Mouse (Mus musculus) left cerebral cortex, postnatal 10 days (tissue): Measurements from ENCODE around the gene Lrrc46. TPM values are rescaled to one million over a fixed set of nuclear protein-coding genes. Genes with fewer than 3 reads are reported as not detected.

ENCODE experiments used
- DNase-seq, 2 experiments: peaks; one replicate each; pipeline ENCODE4 v3.0.0; 2021 to 2022; ENCODE audit warnings: low spot score in 2 of 2, mixed read lengths in 1 of 2; ENCODE audit errors: extremely low spot score in 1 of 2
- intact Hi-C: fragments of 180-260 bp; cut with DNase I; formaldehyde crosslinking; loops from one replicate; pipeline ENCODE4 v1.15.1; 2025
- microRNA-seq: library from miRNA; unstranded; fragments of <30 nt; microRNA quantifications from one replicate; pipeline ENCODE4 v1.2.0, GENCODE M21; 2022
- total RNA-seq, 2 experiments: library from RNA; stranded (reverse); gene quantifications; 2 replicates each; pipeline ENCODE4 v1.2.3; 2021

The Lrrc46 gene
- total RNA-seq, 2 experiments from 2014 or later: 0.61 to 0.75 TPM

DNA sequence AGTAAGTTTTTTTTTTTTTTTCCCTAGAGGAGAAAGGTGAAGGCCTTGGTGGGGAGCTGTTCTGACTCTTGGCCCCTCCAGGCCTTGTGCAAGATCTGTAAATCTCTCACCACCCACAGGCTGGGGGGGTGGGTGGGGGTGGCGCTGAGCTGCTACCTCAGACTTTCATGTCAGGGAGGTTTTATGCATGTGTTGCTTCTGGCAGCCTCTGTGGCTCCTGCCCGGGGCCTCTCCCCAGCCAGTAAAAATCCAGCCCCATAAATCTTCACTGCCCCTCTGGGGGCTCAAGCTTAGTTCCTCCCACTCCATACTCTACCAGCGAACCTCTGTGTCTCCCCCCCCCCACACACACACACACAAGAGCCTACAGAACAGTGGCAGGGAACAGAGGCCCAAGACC lies 54.7 kb downstream of the Lrrc46 start:
- DNase-seq: no peak
- intact Hi-C loops: loop anchor here (10.0 kb wide), 1 partner anchor 158 kb away; no protein-coding TSS in a partner anchor

DNA sequence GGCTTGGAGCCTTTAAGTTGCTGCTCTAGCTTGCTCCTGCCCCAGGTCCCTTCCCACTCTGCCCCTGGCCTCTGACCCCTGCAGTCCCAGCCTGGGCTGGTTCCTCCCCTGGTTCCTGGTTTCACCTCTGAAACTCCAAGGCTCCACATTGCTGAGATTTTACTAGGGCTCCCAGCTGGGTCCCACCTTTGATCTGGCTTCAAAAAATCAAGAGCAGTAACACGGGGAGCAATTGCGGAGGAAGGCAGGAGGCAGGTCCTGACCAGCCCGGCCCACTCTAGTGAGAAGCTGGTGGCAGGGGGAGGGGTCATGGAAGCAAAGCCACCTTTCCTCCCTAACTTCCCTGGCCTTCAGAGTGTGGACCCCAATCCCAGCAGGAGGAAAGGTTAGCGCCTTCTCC lies 56.3 kb downstream of the Lrrc46 start:
- intact Hi-C loops: loop anchor here (10.0 kb wide), 1 partner anchor 160 kb away; no protein-coding TSS in a partner anchor
- DNase-seq: no peak

Small RNA genes lying within 50 kb of the gene (microRNA-seq; reads per million reads assigned to microRNA genes)
- gene Mir8103: not detected

Other genes starting within 250 kb of the Lrrc46 start
- 100 to 1,000 TPM; 167 to 175 TPM for gene Nfe2l1, start 211.4 kb downstream of the Lrrc46 start, total RNA-seq
- gene Copz2, start 191.5 kb downstream of the Lrrc46 start, total RNA-seq: 1 to 10 TPM; 2.5 to 3.1 TPM
- gene Cdk5rap3, start 124.9 kb downstream of the Lrrc46 start, total RNA-seq: 10 to 100 TPM; 50.5 to 52.5 TPM
- gene Prr15l, start 113.3 kb downstream of the Lrrc46 start, total RNA-seq: not detected
- gene Pnpo, start 97.4 kb downstream of the Lrrc46 start, total RNA-seq: 10 to 100 TPM; 30.9 to 32.6 TPM
- 10 to 100 TPM in 1 of 2 experiments, 1 to 10 TPM in 1; 9.9 to 10.7 TPM for gene Sp2, start 58.4 kb downstream of the Lrrc46 start, total RNA-seq
- 1 to 10 TPM; 2.3 to 3.1 TPM for gene Sp6, start 28.0 kb downstream of the Lrrc46 start, total RNA-seq
- gene Scrn2, start 11.5 kb downstream of the Lrrc46 start, total RNA-seq: 1 to 10 TPM; 3.9 to 4.2 TPM
- 10 to 100 TPM; 69.0 to 69.2 TPM for gene Mrpl10, start 153 bp upstream of the Lrrc46 start, total RNA-seq
- 10 to 100 TPM; 11.3 to 12.8 TPM for gene Osbpl7, start 9.2 kb upstream of the Lrrc46 start, total RNA-seq
- gene Tbx21, start 73.9 kb upstream of the Lrrc46 start, total RNA-seq: not detected
- gene Tbkbp1, start 110.1 kb upstream of the Lrrc46 start, total RNA-seq: 10 to 100 TPM; 52.4 to 53.7 TPM
- gene Kpnb1, start 146.5 kb upstream of the Lrrc46 start, total RNA-seq: 100 to 1,000 TPM; 121 to 122 TPM
- gene Npepps, start 239.2 kb upstream of the Lrrc46 start, total RNA-seq: 100 to 1,000 TPM; 145 to 150 TPM